Mouse (Mus musculus): ENCODE measurements around the gene Plin2. TPM values are rescaled to one million over a fixed set of nuclear protein-coding genes. Genes with fewer than 3 reads are reported as not detected.
A peak's percentile ranks its signal among the peaks of the same experiment; 100 is the strongest.

Gene Plin2
- polyA plus RNA-seq (2015; fragmentation: Nextera tagmentation; extraction: Ambion mirVana), result 69.8 and 71.8 TPM in 2 replicates

GRCm38 (mm10) chr4:86669780-86670201 is at the start of gene Plin2:
Gene Plin2, minus strand, starts transcription at chr4:86670060.
- under 1% methylated on average over 18 of the region's 18 CpGs for WGBS
- Histone ChIP-seq H3K4me3 (replicated peaks) (peak within 1 kb of the TSS; percentile 60), H3K9me3 (replicated peaks) (no peaks in the 10 kb centered on the region), H3K4me2 (replicated peaks) (peak within 1 kb of the TSS; percentile 77), H3K9ac (peak within 1 kb of the TSS; percentile 56), H3K4me1 (peaks cover 18% of the 10 kb centered on the region), H3K36me3 (peaks cover 11% of the 10 kb centered on the region), H3K27me3 (no peaks in the 10 kb centered on the region), H3K27ac (replicated peaks) (peak within 1 kb of the TSS; percentile 74)
- peak; percentile 83 for ATAC-seq (ENCODE audit: insufficient number of reproducible peaks, low FRiP score, low TSS enrichment, low read depth)

- Histone ChIP-seq H3K4me3 (replicated peaks) (no peak overlapping the region), H3K4me1 (0 out of 2 replicates have a peak, but pooled peaks cover 4% of the 10 kb centered on the region), H3K9me3 (replicated peaks) (no peaks in the 10 kb centered on the region), H3K36me3 (no peaks in the 10 kb centered on the region), H3K27ac (replicated peaks) (no peak overlapping the region), H3K9ac (no peak overlapping the region), H3K4me2 (replicated peaks) (no peak overlapping the region), H3K27me3 (no peaks in the 10 kb centered on the region)
- 61% methylated on average over 4 of the region's 4 CpGs for WGBS
- ATAC-seq (ENCODE audit: insufficient number of reproducible peaks, low FRiP score, low TSS enrichment, low read depth), result no peak
Observed at GRCm38 (mm10) chr4:86718878-86719577, 49.2 kb upstream of the Plin2 start.

GRCm38 (mm10) chr4:86717176-86717575 is 47.3 kb upstream of the Plin2 start:
- ATAC-seq (ENCODE audit: insufficient number of reproducible peaks, low FRiP score, low TSS enrichment, low read depth), result no peak
- Histone ChIP-seq H3K4me2 (replicated peaks) (no peak overlapping the region), H3K27me3 (no peaks in the 10 kb centered on the region), H3K9me3 (replicated peaks) (no peaks in the 10 kb centered on the region), H3K4me1 (peaks cover 10% of the 10 kb centered on the region; the same call in 1 of the 2 replicates), H3K27ac (replicated peaks) (no peak overlapping the region), H3K9ac (no peak overlapping the region), H3K36me3 (no peaks in the 10 kb centered on the region), H3K4me3 (replicated peaks) (no peak overlapping the region)
- WGBS, result 66% methylated on average over 1 of the region's 1 CpGs

GRCm38 (mm10) chr4:86715341-86715740 is 45.5 kb upstream of the Plin2 start:
- H3K9ac ChIP-seq, result no peak overlapping the region
- no peak overlapping the region for H3K27ac ChIP-seq (replicated peaks)
- no peaks in the 10 kb centered on the region for H3K27me3 ChIP-seq
- ATAC-seq (ENCODE audit: insufficient number of reproducible peaks, low FRiP score, low TSS enrichment, low read depth), result no peak
- H3K36me3 ChIP-seq, result no peaks in the 10 kb centered on the region
- no peaks in the 10 kb centered on the region for H3K9me3 ChIP-seq (replicated peaks)
- H3K4me1 ChIP-seq, result peaks cover 10% of the 10 kb centered on the region; the same call in 1 of the 2 replicates
- WGBS, result 84% methylated on average over 1 of the region's 1 CpGs
- H3K4me3 ChIP-seq (replicated peaks), result no peak overlapping the region
- H3K4me2 ChIP-seq (replicated peaks), result no peak overlapping the region

GRCm38 (mm10) chr4:86713518-86713917 is 43.7 kb upstream of the Plin2 start:
- 61% methylated on average over 2 of the region's 2 CpGs for WGBS
- no peak overlapping the region for H3K27ac ChIP-seq (replicated peaks)
- ATAC-seq (ENCODE audit: insufficient number of reproducible peaks, low FRiP score, low TSS enrichment, low read depth), result no peak

GRCm38 (mm10) chr4:86712751-86713195 is 42.9 kb upstream of the Plin2 start:
- Histone ChIP-seq H3K27ac (replicated peaks) (peak overlapping the region; percentile 63), H3K4me3 (replicated peaks) (peak overlapping the region; percentile 21), H3K9ac (no peak overlapping the region), H3K4me1 (peaks cover 14% of the 10 kb centered on the region; the same call in 1 of the 2 replicates), H3K9me3 (replicated peaks) (no peaks in the 10 kb centered on the region), H3K36me3 (no peaks in the 10 kb centered on the region), H3K27me3 (no peaks in the 10 kb centered on the region), H3K4me2 (replicated peaks) (peak overlapping the region; percentile 41)
- 28% methylated on average over 12 of the region's 12 CpGs for WGBS
- ATAC-seq (ENCODE audit: insufficient number of reproducible peaks, low FRiP score, low TSS enrichment, low read depth), result no peak; the same call in 1 of the 2 replicates

More at GRCm38 (mm10) chr4:86713518-86713917, 43.7 kb upstream of the Plin2 start:
- Histone ChIP-seq H3K4me1 (peaks cover 14% of the 10 kb centered on the region; the same call in 1 of the 2 replicates), H3K9me3 (replicated peaks) (no peaks in the 10 kb centered on the region), H3K27me3 (no peaks in the 10 kb centered on the region), H3K9ac (no peak overlapping the region), H3K36me3 (no peaks in the 10 kb centered on the region), H3K4me3 (replicated peaks) (no peak overlapping the region), H3K4me2 (replicated peaks) (no peak overlapping the region)

GRCm38 (mm10) chr4:86710666-86711215 is 40.9 kb upstream of the Plin2 start:
- 47% methylated on average over 4 of the region's 4 CpGs for WGBS
- H3K27me3 ChIP-seq, result no peaks in the 10 kb centered on the region
- H3K9ac ChIP-seq, result no peak overlapping the region
- no peaks in the 10 kb centered on the region for H3K36me3 ChIP-seq
- H3K4me2 ChIP-seq (replicated peaks), result no peak overlapping the region
- H3K4me3 ChIP-seq (replicated peaks), result no peak overlapping the region
- no peak overlapping the region for H3K27ac ChIP-seq (replicated peaks)
- ATAC-seq (ENCODE audit: insufficient number of reproducible peaks, low FRiP score, low TSS enrichment, low read depth), result no peak
- peaks cover 11% of the 10 kb centered on the region; the same call in 1 of the 2 replicates for H3K4me1 ChIP-seq
- H3K9me3 ChIP-seq (replicated peaks), result no peaks in the 10 kb centered on the region

GRCm38 (mm10) chr4:86710034-86710650 is 40.3 kb upstream of the Plin2 start:
- Histone ChIP-seq H3K36me3 (no peaks in the 10 kb centered on the region), H3K27me3 (no peaks in the 10 kb centered on the region), H3K9me3 (replicated peaks) (no peaks in the 10 kb centered on the region), H3K4me3 (replicated peaks) (no peak overlapping the region), H3K27ac (replicated peaks) (no peak overlapping the region), H3K4me1 (peaks cover 11% of the 10 kb centered on the region; the same call in 1 of the 2 replicates), H3K9ac (no peak overlapping the region), H3K4me2 (replicated peaks) (no peak overlapping the region)
- 62% methylated on average over 6 of the region's 6 CpGs for WGBS
- ATAC-seq (ENCODE audit: insufficient number of reproducible peaks, low FRiP score, low TSS enrichment, low read depth), result no peak

GRCm38 (mm10) chr4:86708801-86709200 is 38.9 kb upstream of the Plin2 start:
- WGBS, result 22% methylated on average over 1 of the region's 1 CpGs
- Histone ChIP-seq H3K4me1 (peaks cover 11% of the 10 kb centered on the region; the same call in 1 of the 2 replicates), H3K27ac (replicated peaks) (no peak overlapping the region), H3K9me3 (replicated peaks) (no peaks in the 10 kb centered on the region), H3K4me2 (replicated peaks) (no peak overlapping the region), H3K27me3 (no peaks in the 10 kb centered on the region), H3K9ac (no peak overlapping the region), H3K4me3 (replicated peaks) (no peak overlapping the region), H3K36me3 (no peaks in the 10 kb centered on the region)
- ATAC-seq (ENCODE audit: insufficient number of reproducible peaks, low FRiP score, low TSS enrichment, low read depth), result no peak

- no peaks in the 10 kb centered on the region for H3K27me3 ChIP-seq
- 72% methylated on average over 5 of the region's 5 CpGs for WGBS
- H3K9me3 ChIP-seq (replicated peaks), result no peaks in the 10 kb centered on the region
- no peaks in the 10 kb centered on the region for H3K4me1 ChIP-seq
- no peak overlapping the region for H3K4me2 ChIP-seq (replicated peaks)
- no peak overlapping the region for H3K27ac ChIP-seq (replicated peaks)
- no peak for ATAC-seq (ENCODE audit: insufficient number of reproducible peaks, low FRiP score, low TSS enrichment, low read depth)
- no peak overlapping the region for H3K4me3 ChIP-seq (replicated peaks)
- no peaks in the 10 kb centered on the region for H3K36me3 ChIP-seq
- H3K9ac ChIP-seq, result no peak overlapping the region
Observed at GRCm38 (mm10) chr4:86699161-86699865, 29.5 kb upstream of the Plin2 start.

GRCm38 (mm10) chr4:86696890-86697289 is 27.0 kb upstream of the Plin2 start:
- H3K9me3 ChIP-seq (replicated peaks), result no peaks in the 10 kb centered on the region
- H3K4me2 ChIP-seq (replicated peaks), result no peak overlapping the region
- H3K36me3 ChIP-seq, result no peaks in the 10 kb centered on the region
- H3K27ac ChIP-seq (replicated peaks), result no peak overlapping the region; the same call in 1 of the 2 replicates
- no peak overlapping the region for H3K9ac ChIP-seq
- ATAC-seq (ENCODE audit: insufficient number of reproducible peaks, low FRiP score, low TSS enrichment, low read depth), result no peak
- no peaks in the 10 kb centered on the region for H3K4me1 ChIP-seq
- no peaks in the 10 kb centered on the region for H3K27me3 ChIP-seq
- 4% methylated on average over 4 of the region's 4 CpGs for WGBS
- H3K4me3 ChIP-seq (replicated peaks), result no peak overlapping the region
